Mouse (Mus musculus) C2C12 (cell line): Measurements from ENCODE around the gene Msi2.

Source experiments
- CTCF ChIP-seq: IDR thresholded peaks from one replicate; pipeline ENCODE4 v1.5.1; 2011; ENCODE audit not compliant: control insufficient read depth, insufficient read depth, insufficient read length
- MAX ChIP-seq: IDR thresholded peaks from one replicate; pipeline ENCODE4 v1.6.1; 2011; ENCODE audit warnings: mild to moderate bottlenecking, control low read depth
- MYOD1 ChIP-seq: IDR thresholded peaks from one replicate; pipeline ENCODE4 v1.6.1; 2011; ENCODE audit warnings: low read depth; ENCODE audit not compliant: control insufficient read depth, insufficient read length

DNA sequence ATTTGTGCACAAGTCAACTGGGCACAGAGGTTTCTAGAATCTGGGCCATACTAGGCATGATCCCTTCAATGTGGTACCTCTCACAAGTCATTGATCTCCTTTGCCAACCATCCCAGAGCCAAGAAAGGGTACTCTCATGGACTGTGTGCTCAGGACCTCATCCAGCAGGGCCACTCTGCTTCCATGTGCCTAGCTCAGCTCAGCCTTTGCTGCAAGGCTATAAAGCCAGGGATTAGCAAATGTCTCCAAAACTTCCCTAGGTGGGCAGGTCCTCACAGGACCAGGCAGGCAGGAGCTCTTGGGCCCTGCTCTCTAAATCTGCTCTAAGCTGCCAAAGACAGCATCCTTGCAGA is 193.9 kb downstream of the Msi2 start:
- TF ChIP-seq CTCF (no peak), MAX (no peak), MYOD1 (no peak)
